Mouse (Mus musculus): ENCODE data around the gene Pitx2.

The Pitx2 gene

GRCm38 (mm10) chr3:129199609-129200500 is at the start of gene Pitx2:
Pitx2 (plus strand) TSS chr3:129199878.
- no peak for DNase-seq (ENCODE audit: low spot score in 2 of 2)

- DNase-seq (ENCODE audit: low spot score in 2 of 2) = no peak
These were observed 49.7 kb upstream of the Pitx2 start for GRCm38 (mm10) chr3:129150001-129150400.

- DNase-seq (ENCODE audit: low spot score in 2 of 2) = no peak
These were observed 48.5 kb upstream of the Pitx2 start for GRCm38 (mm10) chr3:129151096-129151685.

- DNase-seq (ENCODE audit: low spot score in 2 of 2) = no peak
These were observed 40.8 kb upstream of the Pitx2 start for GRCm38 (mm10) chr3:129158812-129159370.

GRCm38 (mm10) chr3:129161333-129162035 is 38.2 kb upstream of the Pitx2 start:
- no peak for DNase-seq (ENCODE audit: low spot score in 2 of 2)

- no peak for DNase-seq (ENCODE audit: low spot score in 2 of 2)
These were observed 35.4 kb upstream of the Pitx2 start for GRCm38 (mm10) chr3:129164246-129164645.

GRCm38 (mm10) chr3:129165715-129166114 is 34.0 kb upstream of the Pitx2 start:
- DNase-seq (ENCODE audit: low spot score in 2 of 2) = no peak

- no peak for DNase-seq (ENCODE audit: low spot score in 2 of 2)
These were observed 33.0 kb upstream of the Pitx2 start for GRCm38 (mm10) chr3:129166684-129167083.

GRCm38 (mm10) chr3:129170416-129170815 is 29.3 kb upstream of the Pitx2 start:
- no peak for DNase-seq (ENCODE audit: low spot score in 2 of 2)

- DNase-seq (ENCODE audit: low spot score in 2 of 2) = no peak
These were observed 27.9 kb upstream of the Pitx2 start for GRCm38 (mm10) chr3:129171789-129172188.

GRCm38 (mm10) chr3:129194436-129194835 is 5.2 kb upstream of the Pitx2 start:
- no peak for DNase-seq (ENCODE audit: low spot score in 2 of 2)

- no peak for DNase-seq (ENCODE audit: low spot score in 2 of 2)
These were observed 4.6 kb upstream of the Pitx2 start for GRCm38 (mm10) chr3:129195036-129195435.

GRCm38 (mm10) chr3:129195816-129196549 is 3.7 kb upstream of the Pitx2 start:
- no peak for DNase-seq (ENCODE audit: low spot score in 2 of 2)

- no peak for DNase-seq (ENCODE audit: low spot score in 2 of 2)
These were observed 3.1 kb upstream of the Pitx2 start for GRCm38 (mm10) chr3:129196550-129196919.

- DNase-seq (ENCODE audit: low spot score in 2 of 2) = no peak
These were observed 2.6 kb upstream of the Pitx2 start for GRCm38 (mm10) chr3:129197035-129197434.

GRCm38 (mm10) chr3:129197786-129198626 is 1.7 kb upstream of the Pitx2 start:
- DNase-seq (ENCODE audit: low spot score in 2 of 2) = no peak

- DNase-seq (ENCODE audit: low spot score in 2 of 2) = no peak
These were observed 1.1 kb upstream of the Pitx2 start for GRCm38 (mm10) chr3:129198627-129198903.

GRCm38 (mm10) chr3:129199160-129199608 is 494 bp upstream of the Pitx2 start:
- no peak for DNase-seq (ENCODE audit: low spot score in 2 of 2)

GRCm38 (mm10) chr3:129200501-129200890 is 818 bp downstream of the Pitx2 start:
- DNase-seq (ENCODE audit: low spot score in 2 of 2) = no peak

GRCm38 (mm10) chr3:129201156-129201555 is 1.5 kb downstream of the Pitx2 start:
- no peak for DNase-seq (ENCODE audit: low spot score in 2 of 2)

Measured in thymus, postnatal 10 days (tissue).